Mouse (Mus musculus): Measurements from ENCODE around the gene Pde4d. TPM values are rescaled to one million over a fixed set of nuclear protein-coding genes. Genes with fewer than 3 reads are reported as not detected.

Pde4d gene
- polyA plus RNA-seq, 1 experiment: 12.7 TPM

GRCm38 (mm10) chr13:109536636-109537035 is 1086.9 kb downstream of the Pde4d start:
- TF ChIP-seq GATA1 (IDR thresholded peaks at IDR 0.05; ENCODE audit: low read length): no peak

- TF ChIP-seq GATA1 (IDR thresholded peaks at IDR 0.05; ENCODE audit: low read length): no peak
Measured at GRCm38 (mm10) chr13:109539371-109539770, 1089.6 kb downstream of the Pde4d start.

GRCm38 (mm10) chr13:109544646-109545045 is 1094.9 kb downstream of the Pde4d start:
- TF ChIP-seq GATA1 (IDR thresholded peaks at IDR 0.05; ENCODE audit: low read length): no peak

- TF ChIP-seq GATA1 (IDR thresholded peaks at IDR 0.05; ENCODE audit: low read length): no peak
Measured at GRCm38 (mm10) chr13:109546337-109546736, 1096.6 kb downstream of the Pde4d start.

GRCm38 (mm10) chr13:109547006-109547587 is 1097.3 kb downstream of the Pde4d start:
- no peak for TF ChIP-seq GATA1 (IDR thresholded peaks at IDR 0.05; ENCODE audit: low read length)

- TF ChIP-seq GATA1 (IDR thresholded peaks at IDR 0.05; ENCODE audit: low read length): no peak
Measured at GRCm38 (mm10) chr13:109547700-109548099, 1098.0 kb downstream of the Pde4d start.

GRCm38 (mm10) chr13:109548263-109548662 is 1098.5 kb downstream of the Pde4d start:
- no peak for TF ChIP-seq GATA1 (IDR thresholded peaks at IDR 0.05; ENCODE audit: low read length)

- no peak for TF ChIP-seq GATA1 (IDR thresholded peaks at IDR 0.05; ENCODE audit: low read length)
Measured at GRCm38 (mm10) chr13:109548771-109549555, 1099.2 kb downstream of the Pde4d start.

GRCm38 (mm10) chr13:109551836-109552235 is 1102.1 kb downstream of the Pde4d start:
- no peak for TF ChIP-seq GATA1 (IDR thresholded peaks at IDR 0.05; ENCODE audit: low read length)

GRCm38 (mm10) chr13:109555513-109555912 is 1105.8 kb downstream of the Pde4d start:
- TF ChIP-seq GATA1 (IDR thresholded peaks at IDR 0.05; ENCODE audit: low read length): no peak

GRCm38 (mm10) chr13:109556853-109557252 is 1107.1 kb downstream of the Pde4d start:
- no peak for TF ChIP-seq GATA1 (IDR thresholded peaks at IDR 0.05; ENCODE audit: low read length)

GRCm38 (mm10) chr13:109558341-109559257 is 1108.9 kb downstream of the Pde4d start:
- no peak for TF ChIP-seq GATA1 (IDR thresholded peaks at IDR 0.05; ENCODE audit: low read length)

GRCm38 (mm10) chr13:109560261-109560660 is 1110.5 kb downstream of the Pde4d start:
- no peak for TF ChIP-seq GATA1 (IDR thresholded peaks at IDR 0.05; ENCODE audit: low read length)

GRCm38 (mm10) chr13:109568638-109569468 is 1119.1 kb downstream of the Pde4d start:
- no peak for TF ChIP-seq GATA1 (IDR thresholded peaks at IDR 0.05; ENCODE audit: low read length)

GRCm38 (mm10) chr13:109569491-109569890 is 1119.7 kb downstream of the Pde4d start:
- TF ChIP-seq GATA1 (IDR thresholded peaks at IDR 0.05; ENCODE audit: low read length): no peak
